Mouse (Mus musculus) limb, embryonic 14.5 days (tissue): ENCODE results near the gene Nln. TPM values are rescaled to one million over a fixed set of nuclear protein-coding genes. Genes with fewer than 3 reads are reported as not detected.

Experiments used
- ATAC-seq: fragments of 200-750 bp; cut with Nextera tagmentation; 2 replicates; pipeline ENCODE4 v1.8.0; 2017; ENCODE audit warnings: low read depth, moderate number of reproducible peaks, moderate TSS enrichment; ENCODE audit not compliant: low FRiP score
- DNase-seq: peaks from one replicate; pipeline ENCODE4 v3.0.0-alpha.2; 2015; ENCODE audit warnings: low spot score
- H3K27ac ChIP-seq: fragments of 300-500 bp; sonication (generic); replicated peaks from 2 replicates; pipeline ENCODE4 v1.5.1; 2014; ENCODE audit warnings: low read depth, mild to moderate bottlenecking, low read length, moderate library complexity, mixed read lengths
- H3K27me3 ChIP-seq: fragments of 300-500 bp; sonication (generic); 2 replicates; pipeline ENCODE4 v1.6.1; 2014; ENCODE audit warnings: low read length, mixed read lengths; ENCODE audit not compliant: control insufficient read depth, insufficient read depth
- H3K36me3 ChIP-seq: fragments of 300-500 bp; sonication (generic); 2 replicates; pipeline ENCODE4 v1.6.1; 2014; ENCODE audit warnings: mild to moderate bottlenecking, low read length, moderate library complexity, mixed read lengths; ENCODE audit not compliant: control insufficient read depth, insufficient read depth
- H3K4me1 ChIP-seq: fragments of 300-500 bp; sonication (generic); 2 replicates; pipeline ENCODE4 v1.6.1; 2014; ENCODE audit warnings: antibody characterized with exemption, low read length, mixed read lengths; ENCODE audit not compliant: control insufficient read depth, insufficient read depth
- H3K4me2 ChIP-seq: fragments of 300-500 bp; sonication (generic); replicated peaks from 2 replicates; pipeline ENCODE4 v1.6.1; 2014; ENCODE audit warnings: low read depth, mild to moderate bottlenecking, low read length, moderate library complexity; ENCODE audit not compliant: severe bottlenecking
- H3K4me3 ChIP-seq: fragments of 300-500 bp; sonication (generic); replicated peaks from 2 replicates; pipeline ENCODE4 v1.5.1; 2014; ENCODE audit warnings: low read length
- H3K9ac ChIP-seq: fragments of 300-500 bp; sonication (generic); 2 replicates; pipeline ENCODE4 v1.6.1; 2014; ENCODE audit warnings: mild to moderate bottlenecking, low read depth, low read length, moderate library complexity; ENCODE audit not compliant: severe bottlenecking
- H3K9me3 ChIP-seq: fragments of 300-500 bp; sonication (generic); 2 replicates; pipeline ENCODE4 v1.6.1; 2016; ENCODE audit warnings: low read length; ENCODE audit not compliant: control insufficient read depth
- POLR2A ChIP-seq: fragments of 200-500 bp; IDR thresholded peaks from 2 replicates; pipeline ENCODE4 v1.8.0; 2012; ENCODE audit warnings: inconsistent platforms, mild to moderate bottlenecking, moderate library complexity, borderline replicate concordance; ENCODE audit not compliant: insufficient read depth, insufficient read length; ENCODE audit errors: extremely low read depth
- WGBS: fragments of 180-500 bp; shearing (Covaris S2); extraction: QIAGEN DNeasy Blood & Tissue Kit; methylation state at CpG from one replicate; pipeline ENCODE4 v1.1.7; 2014; 5-methylcytosine and 5-hydroxymethylcytosine counted together
- polyA plus RNA-seq, 2 experiments: library from polyadenylated mRNA; depleted of rRNA in 1 of 2; stranded (reverse) in 1 of 2; unstranded in 1 of 2; fragments of >200 nt; fragmentation: Nextera tagmentation in 1 of 2; extraction: Ambion mirVana in 1 of 2; gene quantifications; 2 replicates each; pipeline versions ENCODE4 v1.2.1 to v1.2.3; 2012 to 2014

Nln gene
- polyA plus RNA-seq, 2 experiments, result 9.8 to 16.6 TPM

DNA sequence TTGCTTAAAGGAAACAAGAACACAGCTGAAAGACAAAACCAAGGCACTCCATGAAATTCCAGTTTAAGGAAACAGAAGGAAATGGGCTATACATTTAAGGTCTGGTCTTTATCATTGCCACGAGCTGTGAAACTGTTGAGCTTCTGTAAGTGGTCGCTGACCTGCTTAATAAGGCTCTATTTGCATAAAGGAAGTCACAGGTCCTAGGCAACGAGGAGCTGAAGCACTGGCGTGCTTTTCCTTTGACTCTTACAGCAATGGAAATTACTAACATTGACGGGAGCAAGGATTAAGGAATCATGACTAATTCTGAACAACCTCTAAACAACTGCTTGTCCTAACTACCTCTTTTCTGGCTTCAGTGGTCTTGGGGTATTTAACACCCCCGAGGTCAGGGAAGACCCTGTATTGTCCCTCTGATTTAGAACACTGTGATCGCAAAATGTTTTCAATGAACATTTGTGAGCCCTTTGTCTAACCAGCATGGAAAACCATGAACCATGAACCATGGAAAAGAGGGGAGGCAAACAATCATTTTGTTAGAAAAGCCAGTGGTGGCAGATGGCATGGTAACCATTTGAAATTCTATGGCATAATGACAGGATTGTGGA, 90.8 kb downstream of the Nln start:
- no peak overlapping the region for H3K4me2 ChIP-seq
- ATAC-seq, result no peak
- 61% methylated on average over 7 of the region's 7 CpGs for WGBS
- no peaks in the 10 kb centered on the region for H3K27me3 ChIP-seq
- no peak for TF ChIP-seq POLR2A
- H3K9ac ChIP-seq, result no peak overlapping the region
- no peak overlapping the region for H3K4me3 ChIP-seq
- 0 out of 2 replicates have a peak, but pooled peaks cover 3% of the 10 kb centered on the region for H3K9me3 ChIP-seq
- H3K4me1 ChIP-seq, result peaks cover 11% of the 10 kb centered on the region
- no peak overlapping the region for H3K27ac ChIP-seq
- DNase-seq, result no peak
- H3K36me3 ChIP-seq, result no peaks in the 10 kb centered on the region

DNA sequence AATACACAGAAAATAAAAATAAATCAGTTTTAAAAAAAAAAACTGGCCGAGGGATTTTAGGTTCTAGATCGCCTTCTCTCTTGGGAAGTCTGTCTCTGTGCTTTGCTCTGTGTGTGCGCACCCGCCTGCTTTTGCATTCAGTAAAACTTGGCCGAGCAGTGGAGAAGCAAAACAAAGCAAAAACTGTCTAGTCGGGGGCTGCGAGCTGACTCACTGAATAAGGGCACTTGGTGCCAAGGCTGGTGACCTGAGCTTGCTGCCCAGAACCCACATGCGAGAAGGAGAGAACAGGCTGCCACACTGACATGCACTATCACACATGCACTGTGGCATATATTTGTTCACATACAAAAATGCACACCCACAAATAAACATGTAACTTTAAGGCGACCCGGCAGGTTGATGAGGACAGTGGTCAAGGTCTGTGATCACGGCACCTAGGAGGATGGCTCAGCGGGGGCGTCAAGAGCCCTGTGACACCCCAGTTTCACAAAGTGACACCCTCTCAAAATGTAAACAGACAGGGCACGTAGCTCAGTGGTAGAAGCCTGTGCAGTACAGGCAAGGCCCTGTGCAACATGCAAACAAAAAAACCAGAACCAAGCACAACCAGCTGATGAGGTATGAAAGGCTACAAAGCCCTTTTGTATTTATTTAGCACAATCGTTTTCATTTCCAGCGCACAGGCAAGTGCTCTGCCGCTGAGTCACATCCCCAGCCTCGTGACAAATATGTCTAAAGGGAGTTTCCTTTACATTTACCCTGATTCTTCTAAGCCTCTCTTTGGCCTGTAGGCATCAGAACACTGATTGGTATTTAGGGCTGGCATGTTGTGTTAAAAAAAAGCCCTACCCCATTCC, 93.9 kb downstream of the Nln start:
- Histone ChIP-seq H3K9me3 (0 out of 2 replicates have a peak, but pooled peaks cover 3% of the 10 kb centered on the region), H3K9ac (no peak overlapping the region), H3K4me1 (0 out of 2 replicates have a peak, but pooled peaks cover 2% of the 10 kb centered on the region), H3K36me3 (no peaks in the 10 kb centered on the region), H3K4me3 (no peak overlapping the region), H3K4me2 (no peak overlapping the region), H3K27me3 (no peaks in the 10 kb centered on the region), H3K27ac (no peak overlapping the region)
- WGBS, result 89% methylated on average over 18 of the region's 18 CpGs
- TF ChIP-seq POLR2A, result no peak
- no peak for ATAC-seq
- DNase-seq, result no peak

DNA sequence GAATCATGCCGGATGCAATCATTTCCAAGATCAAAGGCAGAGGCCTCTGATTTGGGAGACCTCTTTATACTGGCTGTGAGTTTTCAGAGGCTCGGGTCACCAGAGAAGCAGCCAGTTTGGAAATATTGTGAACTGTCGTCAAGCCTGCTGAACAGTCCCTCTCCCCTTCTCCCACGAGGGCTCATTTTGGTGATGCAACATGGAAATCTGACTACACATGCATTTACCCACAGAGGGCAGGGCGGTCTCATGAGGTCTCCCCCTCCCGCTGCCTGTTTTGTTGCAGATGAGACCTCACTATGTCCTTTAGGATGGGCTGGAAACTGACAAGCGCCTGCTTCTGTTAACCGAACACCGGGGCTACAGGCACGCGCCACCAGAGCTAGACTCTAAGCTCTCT, 95.4 kb downstream of the Nln start:
- Histone ChIP-seq H3K9ac (no peak overlapping the region), H3K4me3 (no peak overlapping the region), H3K4me2 (no peak overlapping the region), H3K36me3 (no peaks in the 10 kb centered on the region), H3K9me3 (no peaks in the 10 kb centered on the region), H3K27me3 (no peaks in the 10 kb centered on the region), H3K27ac (no peak overlapping the region), H3K4me1 (0 out of 2 replicates have a peak, but pooled peaks cover 2% of the 10 kb centered on the region)
- no peak for TF ChIP-seq POLR2A
- 85% methylated on average over 11 of the region's 11 CpGs for WGBS
- ATAC-seq (no peak), DNase-seq (no peak)

DNA sequence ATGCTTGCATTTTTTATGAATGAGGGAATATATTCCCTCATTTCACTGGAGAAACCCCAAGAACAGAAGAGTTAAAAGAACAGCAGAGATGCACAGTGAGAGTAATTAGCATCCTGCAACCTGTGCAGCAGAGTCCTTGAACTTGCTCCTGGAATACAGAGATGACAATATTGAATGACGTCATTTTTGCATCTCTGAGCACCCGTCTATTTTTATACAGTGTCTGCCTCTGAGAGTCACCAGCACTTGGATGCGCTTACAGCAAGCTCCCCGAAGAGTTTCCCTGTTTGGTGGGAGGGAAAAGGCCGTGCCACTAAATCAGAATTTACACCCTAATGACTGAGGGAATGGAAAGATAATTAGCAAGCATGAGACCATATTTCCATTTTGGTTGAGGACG, 96.0 kb downstream of the Nln start:
- Histone ChIP-seq H3K27ac (no peak overlapping the region), H3K4me1 (0 out of 2 replicates have a peak, but pooled peaks cover 2% of the 10 kb centered on the region), H3K27me3 (no peaks in the 10 kb centered on the region), H3K36me3 (no peaks in the 10 kb centered on the region), H3K4me2 (no peak overlapping the region), H3K9me3 (no peaks in the 10 kb centered on the region), H3K4me3 (no peak overlapping the region), H3K9ac (no peak overlapping the region)
- 68% methylated on average over 6 of the region's 6 CpGs for WGBS
- DNase-seq (no peak), ATAC-seq (no peak)
- no peak for TF ChIP-seq POLR2A

DNA sequence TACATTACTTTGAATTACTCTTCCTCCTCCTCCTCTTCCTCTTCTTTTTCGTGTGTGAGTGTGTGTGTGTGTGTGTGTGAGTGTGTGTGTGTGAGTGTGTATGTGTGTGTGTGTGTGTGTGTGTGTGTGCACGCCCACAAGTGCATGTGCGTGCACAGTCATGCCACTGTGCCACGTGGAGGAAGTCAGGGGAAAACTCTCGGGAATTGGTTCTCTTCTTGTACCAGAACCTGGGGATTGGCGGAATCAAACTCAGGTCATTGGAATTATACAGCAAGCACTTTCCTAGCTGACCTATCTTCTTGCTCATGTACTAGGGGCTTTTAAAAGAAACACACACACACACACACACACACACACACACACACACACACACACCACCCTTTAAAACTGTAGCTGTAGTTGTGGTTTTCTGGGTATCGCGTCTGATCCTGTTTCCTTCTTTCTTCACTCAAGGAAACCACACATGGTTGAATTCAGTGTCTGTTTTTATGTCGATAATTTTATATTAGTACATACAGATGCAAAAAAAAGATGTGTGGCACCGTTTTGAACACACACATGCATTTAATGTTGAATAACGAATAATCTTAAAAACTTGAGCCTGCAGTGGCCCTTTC, 97.1 kb downstream of the Nln start:
- H3K4me1 ChIP-seq, result 0 out of 2 replicates have a peak, but pooled peaks cover 2% of the 10 kb centered on the region
- no peaks in the 10 kb centered on the region for H3K27me3 ChIP-seq
- H3K9ac ChIP-seq, result no peak overlapping the region
- H3K4me3 ChIP-seq, result no peak overlapping the region
- no peak for ATAC-seq
- no peak for TF ChIP-seq POLR2A
- H3K36me3 ChIP-seq, result no peaks in the 10 kb centered on the region
- H3K27ac ChIP-seq, result no peak overlapping the region
- no peaks in the 10 kb centered on the region for H3K9me3 ChIP-seq
- 80% methylated on average over 11 of the region's 11 CpGs for WGBS
- DNase-seq, result no peak
- H3K4me2 ChIP-seq, result no peak overlapping the region
